Mouse (Mus musculus): ENCODE measurements around the gene Tmppe. TPM values are rescaled to one million over a fixed set of nuclear protein-coding genes. Genes with fewer than 3 reads are reported as not detected.
A peak's percentile ranks its signal among the peaks of the same experiment; 100 is the strongest.
"Not testable (repeated sequence)": the region's sequence is repeated elsewhere in the genome, so short reads cannot be mapped to it uniquely, and the experiment has no call there.

Gene Tmppe
- polyA plus RNA-seq (2011; ENCODE audit: insufficient read depth, insufficient read length, low replicate concordance, missing spikeins) = 0.81 and 3.5 TPM in 2 replicates

- peak within 1 kb of the TSS; percentile 98 for H3K27ac ChIP-seq (ENCODE audit: control insufficient read depth, insufficient read depth, low read depth, low read length, poor library complexity)
- peak; percentile 38; the same call in 1 of the 2 replicates for TF ChIP-seq POLR2A (IDR thresholded peaks at IDR 0.05; ENCODE audit: borderline replicate concordance, control insufficient read depth, low read depth, low read length)
- no peak for TF ChIP-seq CTCF (IDR thresholded peaks at IDR 0.05; ENCODE audit: control insufficient read depth, insufficient read depth, low read length)
- peak within 1 kb of the TSS; percentile 96 for H3K4me3 ChIP-seq (replicated peaks; ENCODE audit: control insufficient read depth, low read depth, low read length)
- WGBS = under 1% methylated on average over 73 of the region's 73 CpGs
- H3K4me1 ChIP-seq (ENCODE audit: control insufficient read depth, insufficient read depth, low read length) = peaks cover 3% of the 10 kb centered on the region
Measured at GRCm38 (mm10) chr9:114400949-114401684, at the start of gene Tmppe, which contains the start of gene Glb1. Gene Tmppe (plus strand): TSS chr9:114401105. Gene Glb1 (plus strand): TSS chr9:114401076.

- Histone ChIP-seq H3K27ac (ENCODE audit: control insufficient read depth, insufficient read depth, low read depth, low read length, poor library complexity) (peak overlapping the region; percentile 58), H3K4me1 (ENCODE audit: control insufficient read depth, insufficient read depth, low read length) (no peaks in the 10 kb centered on the region; the same call in none of the 2 replicates), H3K4me3 (replicated peaks; ENCODE audit: control insufficient read depth, low read depth, low read length) (peak overlapping the region; percentile 66)
- WGBS = under 1% methylated on average over 47 of the region's 48 CpGs
- no peak for TF ChIP-seq CTCF (IDR thresholded peaks at IDR 0.05; ENCODE audit: control insufficient read depth, insufficient read depth, low read length)
- no peak; the same call in 1 of the 2 replicates for TF ChIP-seq POLR2A (IDR thresholded peaks at IDR 0.05; ENCODE audit: borderline replicate concordance, control insufficient read depth, low read depth, low read length)
Measured at GRCm38 (mm10) chr9:114367783-114368470, 33.0 kb upstream of the Tmppe start.

GRCm38 (mm10) chr9:114368471-114368858, 32.4 kb upstream of the Tmppe start:
- no peak for TF ChIP-seq CTCF (IDR thresholded peaks at IDR 0.05; ENCODE audit: control insufficient read depth, insufficient read depth, low read length)
- TF ChIP-seq POLR2A (IDR thresholded peaks at IDR 0.05; ENCODE audit: borderline replicate concordance, control insufficient read depth, low read depth, low read length) = no peak
- 4% methylated on average over 12 of the region's 12 CpGs for WGBS
- peak overlapping the region; percentile 66 for H3K4me3 ChIP-seq (replicated peaks; ENCODE audit: control insufficient read depth, low read depth, low read length)

GRCm38 (mm10) chr9:114369389-114369788, 31.5 kb upstream of the Tmppe start:
- H3K27ac ChIP-seq (ENCODE audit: control insufficient read depth, insufficient read depth, low read depth, low read length, poor library complexity); H3K4me1 ChIP-seq (ENCODE audit: control insufficient read depth, insufficient read depth, low read length); H3K4me3 ChIP-seq (replicated peaks; ENCODE audit: control insufficient read depth, low read depth, low read length): not testable (repeated sequence)
- WGBS = 26% methylated on average over 5 of the region's 5 CpGs

More at GRCm38 (mm10) chr9:114368471-114368858, 32.4 kb upstream of the Tmppe start:
- no peaks in the 10 kb centered on the region; the same call in none of the 2 replicates for H3K4me1 ChIP-seq (ENCODE audit: control insufficient read depth, insufficient read depth, low read length)
- peak overlapping the region; percentile 58 for H3K27ac ChIP-seq (ENCODE audit: control insufficient read depth, insufficient read depth, low read depth, low read length, poor library complexity)

GRCm38 (mm10) chr9:114371717-114372116, 29.2 kb upstream of the Tmppe start:
- not testable (repeated sequence) for H3K4me3 ChIP-seq (replicated peaks; ENCODE audit: control insufficient read depth, low read depth, low read length); H3K4me1 ChIP-seq (ENCODE audit: control insufficient read depth, insufficient read depth, low read length); H3K27ac ChIP-seq (ENCODE audit: control insufficient read depth, insufficient read depth, low read depth, low read length, poor library complexity)
- TF ChIP-seq CTCF (IDR thresholded peaks at IDR 0.05; ENCODE audit: control insufficient read depth, insufficient read depth, low read length) = 0 out of 2 replicates have a peak, but pooled peaks have one; percentile 12
- 41% methylated on average over 5 of the region's 5 CpGs for WGBS

- TF ChIP-seq CTCF (IDR thresholded peaks at IDR 0.05; ENCODE audit: control insufficient read depth, insufficient read depth, low read length) = no peak
- TF ChIP-seq POLR2A (IDR thresholded peaks at IDR 0.05; ENCODE audit: borderline replicate concordance, control insufficient read depth, low read depth, low read length) = no peak
- 40% methylated on average over 10 of the region's 10 CpGs for WGBS
- H3K27ac ChIP-seq (ENCODE audit: control insufficient read depth, insufficient read depth, low read depth, low read length, poor library complexity) = no peak overlapping the region; the same call in 1 of the 2 replicates
- H3K4me1 ChIP-seq (ENCODE audit: control insufficient read depth, insufficient read depth, low read length) = no peaks in the 10 kb centered on the region; the same call in 1 of the 2 replicates
- H3K4me3 ChIP-seq (replicated peaks; ENCODE audit: control insufficient read depth, low read depth, low read length) = no peak overlapping the region
Measured at GRCm38 (mm10) chr9:114375276-114375962, 25.5 kb upstream of the Tmppe start.

- Histone ChIP-seq H3K4me1 (ENCODE audit: control insufficient read depth, insufficient read depth, low read length) (no peaks in the 10 kb centered on the region), H3K4me3 (replicated peaks; ENCODE audit: control insufficient read depth, low read depth, low read length) (no peak overlapping the region), H3K27ac (ENCODE audit: control insufficient read depth, insufficient read depth, low read depth, low read length, poor library complexity) (no peak overlapping the region)
- 77% methylated on average over 10 of the region's 10 CpGs for WGBS
- no peak for TF ChIP-seq POLR2A (IDR thresholded peaks at IDR 0.05; ENCODE audit: borderline replicate concordance, control insufficient read depth, low read depth, low read length)
- no peak for TF ChIP-seq CTCF (IDR thresholded peaks at IDR 0.05; ENCODE audit: control insufficient read depth, insufficient read depth, low read length)
Measured at GRCm38 (mm10) chr9:114377168-114377567, 23.7 kb upstream of the Tmppe start.

- TF ChIP-seq POLR2A (IDR thresholded peaks at IDR 0.05; ENCODE audit: borderline replicate concordance, control insufficient read depth, low read depth, low read length) (no peak), CTCF (IDR thresholded peaks at IDR 0.05; ENCODE audit: control insufficient read depth, insufficient read depth, low read length) (no peak)
- Histone ChIP-seq H3K4me1 (ENCODE audit: control insufficient read depth, insufficient read depth, low read length) (no peaks in the 10 kb centered on the region), H3K27ac (ENCODE audit: control insufficient read depth, insufficient read depth, low read depth, low read length, poor library complexity) (no peak overlapping the region), H3K4me3 (replicated peaks; ENCODE audit: control insufficient read depth, low read depth, low read length) (no peak overlapping the region)
- 91% methylated on average over 12 of the region's 12 CpGs for WGBS
Measured at GRCm38 (mm10) chr9:114379871-114380270, 21.0 kb upstream of the Tmppe start.
